Mouse (Mus musculus) adrenal gland, adult 18-20 months (tissue): Measurements from ENCODE around the gene Apobec1. TPM values are rescaled to one million over a fixed set of nuclear protein-coding genes. Genes with fewer than 3 reads are reported as not detected.

Experiments
- total RNA-seq, 2 experiments: library from RNA; stranded (reverse); gene quantifications; 1 replicate in 1 of 2; 2 replicates in 1 of 2; pipeline ENCODE4 v1.2.3; 2021

Apobec1 gene
- total RNA-seq, 2 experiments from 2014 or later = 9.6 to 17.0 TPM

Other genes starting within 250 kb of the Apobec1 start
- gene Rimklb, start 103.7 kb downstream of the Apobec1 start, total RNA-seq = under 1 TPM in 1 of 2 experiments, not detected in 1; 0.58 TPM
- gene Mfap5, start 96.6 kb downstream of the Apobec1 start, total RNA-seq = 10 to 100 TPM in 1 of 2 experiments, 1 to 10 TPM in 1; 8.4 to 33.6 TPM
- gene Aicda, start 48.6 kb downstream of the Apobec1 start, total RNA-seq = not detected
- not detected for gene Gdf3, start 7.6 kb upstream of the Apobec1 start, total RNA-seq
- not detected for gene Dppa3, start 24.0 kb upstream of the Apobec1 start, total RNA-seq
- not detected for gene Nanog, start 105.0 kb upstream of the Apobec1 start, total RNA-seq
- 10 to 100 TPM in 1 of 2 experiments, 1 to 10 TPM in 1; 8.1 to 10.3 TPM for gene Slc2a3, start 199.2 kb upstream of the Apobec1 start, total RNA-seq
- 10 to 100 TPM; 17.1 TPM for gene Foxj2, start 217.5 kb upstream of the Apobec1 start, total RNA-seq